8 mouse cellular contexts compared by ENCODE assay signal in the genomic region with DNA sequence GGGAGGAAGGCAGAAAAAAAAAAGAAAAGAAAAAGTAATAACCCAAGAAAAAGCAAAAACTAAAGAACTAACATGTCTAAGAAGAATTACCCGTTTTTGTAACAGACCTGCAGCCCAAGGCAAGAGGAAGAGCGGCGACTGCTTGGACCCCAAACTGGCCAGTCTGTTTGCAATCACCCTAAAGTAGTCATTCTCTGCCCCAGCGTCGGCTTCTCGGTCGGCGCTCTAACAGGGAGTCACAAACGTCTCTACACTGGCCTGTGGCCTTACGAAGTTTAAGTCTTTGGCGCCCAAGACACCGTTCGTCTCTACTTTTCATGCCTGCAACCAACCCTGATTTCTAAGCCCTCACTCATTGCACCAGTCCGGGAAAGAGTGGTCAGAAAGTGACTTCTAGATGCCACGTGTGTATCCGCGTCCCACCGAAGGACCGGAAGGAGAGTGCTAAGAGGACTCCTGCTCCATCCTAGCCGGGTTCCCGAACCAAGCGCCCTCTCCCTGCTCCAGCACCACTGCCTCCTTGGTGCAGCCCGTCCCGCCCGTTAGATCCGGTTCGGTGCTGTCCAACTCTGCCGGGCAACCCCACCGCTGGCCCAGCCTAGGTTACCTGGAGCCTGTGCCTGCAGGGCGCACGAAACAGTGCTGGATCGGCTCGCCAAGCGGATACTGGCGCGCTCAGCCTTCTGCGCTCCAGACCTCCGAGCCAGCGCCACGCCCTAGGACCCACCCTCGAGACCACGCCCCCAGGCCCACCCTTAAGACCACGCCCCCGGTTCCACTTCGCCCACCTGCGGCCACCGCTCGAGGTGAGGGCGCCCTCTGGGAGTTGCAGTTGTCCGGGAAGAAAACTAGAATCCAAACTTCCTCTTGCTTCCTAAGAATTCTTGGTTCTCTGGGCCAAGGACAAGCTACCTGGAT. TPM values are rescaled to one million over a fixed set of nuclear protein-coding genes. Genes with fewer than 3 reads are reported as not detected.
A peak's percentile ranks its signal among the peaks of the same experiment; 100 is the strongest.
DNase-seq lines count a peak whose midpoint lies in the region; ATAC-seq and TF ChIP-seq lines count a peak whose summit lies in the region.

No protein-coding gene starts in this region.

- peaks cover 2 to 39% of the 10 kb centered on the region in 2 experiments; a peak in 3 of 4 replicates for H3K4me1 ChIP-seq in CH12.LX (ENCODE audit: control insufficient read depth in 1 of 2, insufficient read depth in 2 of 2)
- peaks cover 2% of the 10 kb centered on the region for H3K4me1 ChIP-seq in small intestine, adult 2 months (ENCODE audit: control insufficient read depth, insufficient read depth, insufficient read length, low read length)

- in situ Hi-C loops in CH12.LX (cut with MboI; ENCODE audit: low pct_ligation_motif_present, low pct_unique_long_range_greater_than_20kb, low sequenced_read_pairs), result no loop called here

- DNase-seq in CH12.LX (ENCODE audit: extremely low read depth), result peak; percentile 79
- peak; percentile 42 for DNase-seq in brain, embryonic 14.5 days (ENCODE audit: low read depth)
- peak; percentile 84 to 86 for DNase-seq in heart, postnatal 10 days
- peak; percentile 85 to 90 for DNase-seq in kidney, postnatal 25 days
- peak; percentile 87 for DNase-seq in yolk sac, embryonic 10.5 days (ENCODE audit: low spot score)

- H3K4me3 ChIP-seq in CH12.LX (replicated peaks in 1 of 3; ENCODE audit: low read depth in 2 of 3, low read length in 2 of 3, poor library complexity in 1 of 3), result peak overlapping the region; percentile 63 to 98 (median 64)
- peak overlapping the region; percentile 67 for H3K4me3 ChIP-seq in small intestine, adult 2 months (ENCODE audit: low read depth, low read length)

- H3K36me3 ChIP-seq in CH12.LX (replicated peaks in 1 of 2; ENCODE audit: control insufficient read depth in 1 of 2, insufficient read depth in 1 of 2, low read length in 1 of 2), result peaks cover 0 to 10% of the 10 kb centered on the region in 2 experiments
- H3K36me3 ChIP-seq in small intestine, adult 2 months (ENCODE audit: control insufficient read depth, insufficient read depth, low read length), result no peaks in the 10 kb centered on the region

- no peaks in the 10 kb centered on the region for H3K27me3 ChIP-seq in CH12.LX (replicated peaks)
- peaks cover 11% of the 10 kb centered on the region for H3K27me3 ChIP-seq in small intestine, adult 2 months (ENCODE audit: control insufficient read depth, insufficient read depth, low read length)

- TF ChIP-seq EP300 in CH12.LX (IDR thresholded peaks at IDR 0.05; ENCODE audit: low read length), result no peak

- TF ChIP-seq POLR2A in CH12.LX (IDR thresholded peaks at IDR 0.05; ENCODE audit: low read depth, low read length), result peak; percentile 78
- TF ChIP-seq POLR2A in brain, embryonic 14.5 days (IDR thresholded peaks at IDR 0.05; ENCODE audit: borderline replicate concordance, extremely low read depth, insufficient read depth, insufficient read length, poor library complexity, severe bottlenecking), result no peak
- TF ChIP-seq POLR2A in small intestine, adult 2 months (IDR thresholded peaks at IDR 0.05; ENCODE audit: low read depth, low read length), result peak; percentile 26; the same call in 1 of the 2 replicates

- WGBS in small intestine, adult 2 months, result 4% methylated on average over 50 of the region's 50 CpGs

- dilution Hi-C loops in CH12.LX (cut with MboI; ENCODE audit: extremely low pct_ligation_motif_present, extremely low pct_unique_long_range_greater_than_20kb, low sequenced_read_pairs), result no loop called here

- intact Hi-C loops in heart, postnatal 10 days (cut with DNase I), result loop anchor here (1.0 kb wide), 1 partner anchor 193 kb away; no protein-coding TSS in a partner anchor

- H3K27ac ChIP-seq in CH12.LX (ENCODE audit: insufficient read depth, low read depth), result no peak overlapping the region
- no peak overlapping the region for H3K27ac ChIP-seq in small intestine, adult 2 months (ENCODE audit: insufficient read depth, low read depth, low read length)

- peak overlapping the region; percentile 48 for H3K4me2 ChIP-seq in CH12.LX (ENCODE audit: insufficient read depth, low read depth, poor library complexity, severe bottlenecking)

- peak; percentile 69 for TF ChIP-seq RAD21 in CH12.LX (IDR thresholded peaks at IDR 0.05; ENCODE audit: low read depth, low read length)

- peak in 1 of 2 experiments; percentile 79; a peak in 2 of 4 replicates for TF ChIP-seq CTCF in CH12.LX (conservative IDR thresholded peaks at IDR 0.05 in 1 of 2, IDR thresholded peaks at IDR 0.05 in 1 of 2; ENCODE audit: low read depth in 2 of 2, low read length in 2 of 2)
- TF ChIP-seq CTCF in brain, embryonic 14.5 days (IDR thresholded peaks at IDR 0.05; ENCODE audit: borderline replicate concordance, extremely low read depth, insufficient read depth, insufficient read length), result no peak
- TF ChIP-seq CTCF in small intestine, adult 2 months (IDR thresholded peaks at IDR 0.05; ENCODE audit: extremely low read depth, insufficient read length, insufficient replicate concordance, low read depth, low read length), result no peak

- no peaks in the 10 kb centered on the region for H3K79me2 ChIP-seq in CH12.LX (replicated peaks; ENCODE audit: control insufficient read depth, extremely low read depth, insufficient read depth, poor library complexity, severe bottlenecking)

- peak overlapping the region; percentile 58 for H3K9ac ChIP-seq in CH12.LX (ENCODE audit: insufficient read depth, low read depth)

- ATAC-seq in erythroblast, adult 5-6 weeks (replicated peaks; ENCODE audit: low FRiP score, poor library complexity, severe bottlenecking), result peak; percentile 81
- ATAC-seq in megakaryocyte, adult 5-6 weeks (ENCODE audit: poor library complexity, severe bottlenecking), result peak; percentile 61

- no peaks in the 10 kb centered on the region for H3K9me3 ChIP-seq in CH12.LX (replicated peaks; ENCODE audit: low read length)

TF ChIP-seq in CH12.LX, 34 proteins besides CTCF, POLR2A, EP300 and RAD21:
- peak; percentile 38; the same call in 1 of the 2 replicates for TF ChIP-seq SIN3A (IDR thresholded peaks at IDR 0.05; ENCODE audit: low read length)
- TF ChIP-seq TCF12 (IDR thresholded peaks at IDR 0.05; ENCODE audit: low read depth, low read length), result peak; percentile 79; the same call in 1 of the 2 replicates
- TF ChIP-seq MXI1 (IDR thresholded peaks at IDR 0.05; ENCODE audit: low read depth, low read length), result peak; percentile 81; the same call in 1 of the 2 replicates
- peak; percentile 37; the same call in 1 of the 2 replicates for TF ChIP-seq ELF1 (IDR thresholded peaks at IDR 0.05; ENCODE audit: low read depth, low read length)
- no peak for TF ChIP-seq USF1 (IDR thresholded peaks at IDR 0.05; ENCODE audit: low read depth, low read length)
- TF ChIP-seq NELFE (IDR thresholded peaks at IDR 0.05; ENCODE audit: low read depth, low read length), result peak; percentile 83
- no peak for TF ChIP-seq CHD1 (IDR thresholded peaks at IDR 0.05; ENCODE audit: low read depth, low read length)
- TF ChIP-seq ZC3H11A (IDR thresholded peaks at IDR 0.05; ENCODE audit: low read depth, low read length), result peak; percentile 81
- TF ChIP-seq SMC3 (IDR thresholded peaks at IDR 0.05; ENCODE audit: low read depth, low read length), result peak; percentile 92
- peak; percentile 27; the same call in 1 of the 2 replicates for TF ChIP-seq MAX (IDR thresholded peaks at IDR 0.05; ENCODE audit: low read length)
- TF ChIP-seq MAFK (IDR thresholded peaks at IDR 0.05; ENCODE audit: insufficient replicate concordance, low read length), result no peak
- TF ChIP-seq ZMIZ1 (IDR thresholded peaks at IDR 0.05; ENCODE audit: low read depth, low read length), result peak; percentile 61; the same call in 1 of the 2 replicates
- peak; percentile 59; the same call in 1 of the 2 replicates for TF ChIP-seq IRF4 (IDR thresholded peaks at IDR 0.05; ENCODE audit: low read depth, low read length)

RNA-seq across cellular contexts. Expression of gene Gcnt1, which starts 16.4 kb away (rescaled TPM):
- 3.8 and 4.2 TPM in 2 replicates for total RNA-seq in CH12.LX (2012; rRNA removed)
- total RNA-seq in CH12.LX (2014; rRNA removed), result 6.6 and 8.4 TPM in 2 replicates
- 7.0 and 7.6 TPM in 2 replicates for polyA plus RNA-seq in CH12.LX (2012; ENCODE audit: insufficient read length, low read depth)
- 0.45 and 0.97 TPM in 2 replicates for polyA plus RNA-seq in brain, embryonic 14.5 days (2012; rRNA removed)
- total RNA-seq in erythroblast, adult 5-6 weeks (2015; ENCODE audit: low replicate concordance), result 228 and 254 TPM in 2 replicates
- 300 and 309 TPM in 2 replicates for total RNA-seq in erythroblast, adult 5-6 weeks (2017; ENCODE audit: low replicate concordance)
- 10 to 100 TPM; 11.4 to 13.6 TPM for total RNA-seq in heart, postnatal 10 days (2021)
- total RNA-seq in megakaryocyte, adult 5-6 weeks (2015), result 44.5 and 46.8 TPM in 2 replicates
- 45.1 and 51.0 TPM in 2 replicates for total RNA-seq in megakaryocyte, adult 5-6 weeks (2017)
- polyA plus RNA-seq in small intestine, adult 2 months (2012; rRNA removed), result 0.80 and 1.0 TPM in 2 replicates

RNA-seq across cellular contexts. Expression of gene Rfk, which starts 37.6 kb away (rescaled TPM):
- 14.7 and 15.6 TPM in 2 replicates for total RNA-seq in CH12.LX (2012; rRNA removed)
- total RNA-seq in CH12.LX (2014; rRNA removed), result 50.9 and 51.8 TPM in 2 replicates
- polyA plus RNA-seq in CH12.LX (2012; ENCODE audit: insufficient read length, low read depth), result 28.4 and 34.2 TPM in 2 replicates
- polyA plus RNA-seq in brain, embryonic 14.5 days (2012; rRNA removed), result 44.0 and 44.1 TPM in 2 replicates
- total RNA-seq in erythroblast, adult 5-6 weeks (2015; ENCODE audit: low replicate concordance), result 36.8 and 45.3 TPM in 2 replicates
- total RNA-seq in erythroblast, adult 5-6 weeks (2017; ENCODE audit: low replicate concordance), result 17.0 and 22.6 TPM in 2 replicates
- total RNA-seq in heart, postnatal 10 days (2021), result 10 to 100 TPM; 54.2 to 55.8 TPM
- 70.7 and 70.8 TPM in 2 replicates for total RNA-seq in megakaryocyte, adult 5-6 weeks (2015)
- 24.0 and 26.4 TPM in 2 replicates for total RNA-seq in megakaryocyte, adult 5-6 weeks (2017)
- polyA plus RNA-seq in small intestine, adult 2 months (2012; rRNA removed), result 310 and 985 TPM in 2 replicates

Comparison
In these comparisons a context has a peak if more than half of its experiments do, and no peak if none do; other contexts are left out.
1. RNA of gene Gcnt1, which starts 16.4 kb away (total RNA-seq): 228 to 309 TPM in erythroblast, adult 5-6 weeks; 44.5 to 51.0 TPM in megakaryocyte, adult 5-6 weeks, 11.4 to 13.6 TPM in heart, postnatal 10 days and 3.8 to 8.4 TPM in CH12.LX; every median in the first group is over 4 times any median in the second.
2. Peak in every context shown above with its lines, with median percentiles within 50 percentile points of each other: DNase-seq.